Mouse (Mus musculus): ENCODE measurements at regions not wholly inside any gene's neighbourhood (a gene's known extent, or its start where the extent isn't known, plus 50 kb on each side); places are given as distances from the start of the nearest gene placed in this dataset.

DNA sequence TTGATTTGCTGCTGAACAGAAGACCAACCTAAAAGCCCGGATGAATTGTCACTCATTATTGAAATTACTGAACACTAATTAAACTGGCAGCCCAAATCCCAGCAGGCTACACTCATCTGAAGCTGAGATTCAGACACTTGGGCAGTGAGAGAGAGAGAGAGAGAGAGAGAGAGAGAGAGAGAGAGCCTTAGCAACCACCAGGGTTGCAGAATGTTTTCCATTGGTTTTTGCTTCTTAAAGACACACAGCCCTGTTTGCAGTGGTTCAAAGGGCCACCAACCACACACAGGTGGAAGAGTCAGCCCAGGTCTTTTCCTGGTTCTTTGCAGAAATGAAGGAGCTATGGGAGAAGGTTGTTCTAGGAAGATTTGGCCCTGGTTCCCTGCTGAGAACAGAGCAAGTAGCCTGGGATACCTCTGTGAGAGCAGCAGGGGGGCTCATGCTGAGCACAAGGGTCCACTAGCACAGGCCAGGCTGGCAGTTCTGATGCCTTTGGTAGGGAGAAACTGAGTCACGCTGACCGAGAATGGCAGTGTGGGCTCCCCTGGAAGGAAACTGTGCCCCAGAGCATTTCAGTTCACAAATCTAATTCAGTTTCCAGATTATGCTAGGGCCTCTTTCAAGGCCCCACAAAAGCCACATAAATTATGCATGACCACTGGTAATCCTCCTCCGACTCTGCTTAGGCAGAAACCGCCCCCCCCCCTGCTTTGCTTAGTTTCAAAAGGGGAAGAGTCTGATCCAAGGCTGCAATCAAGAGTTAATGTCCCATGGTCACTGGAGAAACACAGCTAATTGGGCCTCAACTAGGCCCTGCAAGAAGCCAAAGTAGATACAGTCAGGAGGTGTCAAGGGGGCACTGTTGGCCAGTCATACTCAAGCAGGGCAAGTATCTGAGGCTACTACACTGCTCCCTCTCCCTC, 504.3 kb upstream of the Mki67 start:
- WGBS (ENCODE audit: insufficient replicate concordance): 40% methylated on average over 5 of the region's 5 CpGs
- Histone ChIP-seq H3K4me2 (no peak overlapping the region), H3K36me3 (no peaks in the 10 kb centered on the region), H3K4me3 (no peak overlapping the region), H3K27me3 (replicated peaks) (no peaks in the 10 kb centered on the region), H3K4me1 (no peaks in the 10 kb centered on the region), H3K9ac (no peak overlapping the region), H3K27ac (no peak overlapping the region), H3K9me3 (replicated peaks) (no peaks in the 10 kb centered on the region)
- no peak for ATAC-seq

DNA sequence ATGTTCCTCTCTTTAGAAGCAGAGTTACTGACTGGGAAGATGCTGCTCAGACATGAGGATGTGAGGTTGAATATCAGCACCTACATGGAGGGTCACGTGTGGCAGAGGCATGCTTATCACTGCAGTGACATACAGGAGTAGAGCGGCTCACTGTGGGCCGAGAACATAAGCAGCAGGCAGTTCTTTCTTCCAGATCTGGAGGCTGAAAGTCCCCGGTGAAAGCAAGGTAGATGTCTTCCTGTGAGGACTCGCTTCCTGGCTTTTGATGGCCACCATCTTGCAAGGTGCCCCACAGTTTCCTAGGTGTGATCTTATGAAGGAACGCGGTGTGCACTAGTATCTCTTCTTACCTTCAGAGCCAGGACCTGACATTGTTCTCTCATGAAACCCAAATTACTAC, 505.5 kb upstream of the Mki67 start:
- Histone ChIP-seq H3K36me3 (no peaks in the 10 kb centered on the region), H3K27me3 (replicated peaks) (no peaks in the 10 kb centered on the region), H3K4me3 (no peak overlapping the region), H3K4me2 (no peak overlapping the region), H3K9me3 (replicated peaks) (no peaks in the 10 kb centered on the region), H3K4me1 (no peaks in the 10 kb centered on the region), H3K9ac (no peak overlapping the region), H3K27ac (no peak overlapping the region)
- ATAC-seq: no peak
- 62% methylated on average over 7 of the region's 7 CpGs for WGBS (ENCODE audit: insufficient replicate concordance)

DNA sequence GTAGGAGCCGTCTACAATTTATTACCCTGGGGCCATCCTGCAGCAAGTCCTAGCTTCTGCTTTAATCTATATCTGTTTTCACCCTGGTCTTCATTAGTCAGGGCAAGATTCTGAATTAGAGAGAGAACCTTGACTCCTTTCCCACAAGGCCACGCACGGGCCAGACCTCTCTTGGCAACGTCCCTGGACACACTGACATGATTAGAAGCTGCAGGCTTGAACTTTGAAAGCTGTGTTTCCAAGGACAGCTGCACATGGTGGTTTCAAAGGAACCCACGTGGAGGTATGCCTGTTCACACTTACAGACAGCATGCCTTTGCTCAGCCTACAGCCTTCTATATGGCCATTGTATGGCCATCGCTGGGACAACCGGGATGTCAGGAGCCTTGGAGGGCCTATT, 509.9 kb upstream of the Mki67 start:
- H3K27me3 ChIP-seq (replicated peaks): no peaks in the 10 kb centered on the region
- no peak overlapping the region for H3K4me3 ChIP-seq
- ATAC-seq: no peak
- H3K4me1 ChIP-seq: no peaks in the 10 kb centered on the region
- H3K9me3 ChIP-seq (replicated peaks): no peaks in the 10 kb centered on the region
- no peak overlapping the region for H3K27ac ChIP-seq
- H3K9ac ChIP-seq: no peak overlapping the region
- WGBS (ENCODE audit: insufficient replicate concordance): 68% methylated on average over 7 of the region's 7 CpGs
- no peaks in the 10 kb centered on the region for H3K36me3 ChIP-seq
- H3K4me2 ChIP-seq: no peak overlapping the region

DNA sequence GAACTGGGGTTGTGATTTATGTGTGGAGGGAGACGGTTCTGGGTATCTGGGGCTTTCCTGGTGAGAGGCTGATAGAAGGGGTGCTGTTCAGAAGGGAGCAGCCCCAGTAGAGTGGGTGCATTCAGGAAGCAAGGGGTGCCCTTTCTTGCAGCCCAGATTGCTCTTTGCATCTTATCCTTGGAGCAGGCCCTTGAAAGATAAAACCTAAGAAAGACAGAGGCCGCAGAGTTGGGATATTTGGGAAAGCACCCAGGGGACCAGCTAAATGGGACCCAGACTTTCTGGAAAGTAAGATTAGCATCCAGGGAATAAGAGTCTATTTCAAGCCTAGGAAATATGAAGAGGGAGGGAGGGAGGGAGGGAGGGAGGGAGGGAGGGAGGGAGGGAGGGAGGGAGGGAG, 512.2 kb upstream of the Mki67 start:
- ATAC-seq: no peak
- no peak overlapping the region for H3K4me2 ChIP-seq
- 53% methylated on average over 2 of the region's 2 CpGs for WGBS (ENCODE audit: insufficient replicate concordance)

DNA sequence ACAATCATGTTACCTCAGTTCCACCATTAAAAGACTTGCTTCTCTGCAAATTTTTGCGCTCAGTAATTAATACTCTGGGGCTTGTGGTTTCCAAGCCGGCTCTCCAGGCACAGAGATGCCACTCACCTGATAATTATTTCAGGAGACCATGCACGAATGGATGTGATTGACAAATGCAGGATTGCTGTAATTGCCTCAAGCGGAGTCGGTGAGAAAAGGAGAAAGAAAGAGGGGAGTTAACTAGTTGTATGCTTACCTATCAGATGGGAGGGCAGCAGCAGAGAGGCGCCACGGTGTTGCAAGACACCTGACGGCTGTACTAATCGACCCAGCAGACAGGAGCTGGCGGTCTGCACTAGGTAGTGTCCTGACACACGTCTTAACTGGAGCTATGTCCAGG, 513.4 kb upstream of the Mki67 start:
- H3K27ac ChIP-seq: no peak overlapping the region
- H3K4me3 ChIP-seq: no peak overlapping the region
- H3K36me3 ChIP-seq: no peaks in the 10 kb centered on the region
- H3K27me3 ChIP-seq (replicated peaks): no peaks in the 10 kb centered on the region
- no peaks in the 10 kb centered on the region for H3K9me3 ChIP-seq (replicated peaks)
- 62% methylated on average over 11 of the region's 11 CpGs for WGBS (ENCODE audit: insufficient replicate concordance)
- no peak overlapping the region for H3K4me2 ChIP-seq
- ATAC-seq: no peak
- H3K4me1 ChIP-seq: no peaks in the 10 kb centered on the region
- H3K9ac ChIP-seq: no peak overlapping the region

More for the DNA sequence above, 512.2 kb upstream of the Mki67 start:
- no peaks in the 10 kb centered on the region for H3K27me3 ChIP-seq (replicated peaks)
- H3K9me3 ChIP-seq (replicated peaks): no peaks in the 10 kb centered on the region
- H3K36me3 ChIP-seq: no peaks in the 10 kb centered on the region
- no peaks in the 10 kb centered on the region for H3K4me1 ChIP-seq
- no peak overlapping the region for H3K4me3 ChIP-seq
- no peak overlapping the region for H3K9ac ChIP-seq
- H3K27ac ChIP-seq: no peak overlapping the region

DNA sequence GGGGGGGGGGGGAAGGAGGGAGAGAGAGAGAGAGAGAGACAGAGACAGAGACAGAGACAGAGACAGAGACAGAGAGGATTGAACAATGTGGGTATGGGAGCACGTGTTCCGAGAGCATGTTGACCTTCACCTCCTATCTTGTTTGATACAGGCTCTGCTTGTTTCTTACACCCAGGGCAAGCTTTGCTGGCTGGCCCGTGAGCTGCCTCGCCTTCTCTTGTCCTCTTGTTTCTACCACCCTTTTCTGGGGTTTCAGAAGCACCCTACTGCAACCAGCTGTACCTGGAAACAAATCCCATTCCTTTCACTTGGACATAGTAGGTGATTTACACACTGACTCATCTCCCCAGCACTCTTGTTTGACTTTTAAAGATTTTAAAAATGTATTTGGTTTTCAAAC, 516.0 kb upstream of the Mki67 start:
- H3K27me3 ChIP-seq (replicated peaks): no peaks in the 10 kb centered on the region
- H3K9me3 ChIP-seq (replicated peaks): no peaks in the 10 kb centered on the region
- no peak overlapping the region for H3K4me3 ChIP-seq
- H3K27ac ChIP-seq: no peak overlapping the region
- H3K9ac ChIP-seq: no peak overlapping the region
- 65% methylated on average over 4 of the region's 4 CpGs for WGBS (ENCODE audit: insufficient replicate concordance)
- no peaks in the 10 kb centered on the region for H3K36me3 ChIP-seq
- no peak for ATAC-seq
- H3K4me2 ChIP-seq: no peak overlapping the region
- H3K4me1 ChIP-seq: no peaks in the 10 kb centered on the region

DNA sequence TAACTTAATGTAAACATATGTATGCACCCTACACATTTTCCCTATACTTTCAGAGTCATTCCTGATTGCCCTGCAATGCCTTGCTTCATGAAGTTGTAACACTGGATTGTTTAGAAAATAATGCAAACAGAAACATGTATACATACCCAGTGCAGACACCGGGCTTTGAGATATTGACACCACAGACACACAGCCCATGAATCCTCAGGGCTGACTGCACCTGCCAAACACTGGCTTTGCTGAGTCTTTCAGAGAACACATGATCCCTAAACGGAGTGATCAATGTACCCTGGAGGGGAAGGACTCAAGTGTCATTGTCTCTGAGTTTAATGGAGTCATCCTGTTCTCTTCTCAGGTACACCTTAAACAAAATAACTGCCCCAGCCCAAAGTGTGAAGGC, 519.4 kb upstream of the Mki67 start:
- Histone ChIP-seq H3K4me3 (no peak overlapping the region), H3K9ac (no peak overlapping the region), H3K9me3 (replicated peaks) (no peaks in the 10 kb centered on the region), H3K4me1 (no peaks in the 10 kb centered on the region), H3K27ac (no peak overlapping the region), H3K36me3 (no peaks in the 10 kb centered on the region), H3K4me2 (no peak overlapping the region), H3K27me3 (replicated peaks) (no peaks in the 10 kb centered on the region)
- WGBS (ENCODE audit: insufficient replicate concordance): 55% methylated on average over 2 of the region's 2 CpGs
- ATAC-seq: no peak

DNA sequence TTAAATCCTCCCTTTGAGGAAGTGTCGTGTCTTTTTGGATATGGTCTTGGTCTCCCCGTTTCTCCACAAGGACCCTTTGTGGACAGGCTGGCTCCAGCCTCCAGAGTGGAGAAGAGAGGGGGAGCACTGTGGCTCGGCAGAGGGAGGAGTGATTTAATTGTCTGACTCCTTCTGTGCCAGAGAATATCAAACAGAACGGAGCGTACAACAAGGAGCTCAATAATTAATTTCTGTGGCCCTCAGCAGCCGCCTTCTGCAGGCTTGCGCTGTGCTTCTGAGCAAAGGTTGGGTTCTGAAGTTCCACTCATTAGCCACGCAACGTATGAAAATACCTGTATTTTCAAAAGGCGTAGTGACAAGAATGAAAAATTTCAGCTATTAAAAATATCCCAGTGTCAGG, 520.2 kb upstream of the Mki67 start:
- no peak for ATAC-seq
- WGBS (ENCODE audit: insufficient replicate concordance): 70% methylated on average over 10 of the region's 10 CpGs
- no peak overlapping the region for H3K4me3 ChIP-seq

DNA sequence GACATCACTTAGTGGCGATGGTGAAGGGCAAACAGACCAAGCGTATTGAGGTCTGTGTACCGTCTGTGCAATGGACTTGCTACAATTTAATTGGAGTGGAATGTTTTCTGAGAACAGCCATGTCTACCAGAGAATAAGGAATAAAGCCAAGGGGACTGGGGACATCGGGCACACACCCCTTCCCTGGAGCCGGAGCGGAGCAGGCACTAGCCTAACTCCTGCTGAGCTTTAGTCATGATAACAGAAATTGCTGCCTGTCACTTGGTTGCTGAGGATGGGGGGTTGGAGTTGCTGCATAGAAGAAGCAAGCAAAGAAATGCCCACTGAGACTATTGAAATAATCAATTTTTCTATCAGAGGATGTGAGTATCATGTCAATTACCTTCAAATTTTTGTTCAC, 549.5 kb upstream of the Mki67 start:
- no peak for ATAC-seq
- H3K9me3 ChIP-seq (replicated peaks): no peaks in the 10 kb centered on the region
- WGBS (ENCODE audit: insufficient replicate concordance): 47% methylated on average over 6 of the region's 6 CpGs

More for the DNA sequence above, 520.2 kb upstream of the Mki67 start:
- H3K36me3 ChIP-seq: no peaks in the 10 kb centered on the region
- no peaks in the 10 kb centered on the region for H3K4me1 ChIP-seq
- H3K4me2 ChIP-seq: no peak overlapping the region
- H3K9ac ChIP-seq: no peak overlapping the region
- no peaks in the 10 kb centered on the region for H3K9me3 ChIP-seq (replicated peaks)
- H3K27me3 ChIP-seq (replicated peaks): no peaks in the 10 kb centered on the region
- no peak overlapping the region for H3K27ac ChIP-seq

DNA sequence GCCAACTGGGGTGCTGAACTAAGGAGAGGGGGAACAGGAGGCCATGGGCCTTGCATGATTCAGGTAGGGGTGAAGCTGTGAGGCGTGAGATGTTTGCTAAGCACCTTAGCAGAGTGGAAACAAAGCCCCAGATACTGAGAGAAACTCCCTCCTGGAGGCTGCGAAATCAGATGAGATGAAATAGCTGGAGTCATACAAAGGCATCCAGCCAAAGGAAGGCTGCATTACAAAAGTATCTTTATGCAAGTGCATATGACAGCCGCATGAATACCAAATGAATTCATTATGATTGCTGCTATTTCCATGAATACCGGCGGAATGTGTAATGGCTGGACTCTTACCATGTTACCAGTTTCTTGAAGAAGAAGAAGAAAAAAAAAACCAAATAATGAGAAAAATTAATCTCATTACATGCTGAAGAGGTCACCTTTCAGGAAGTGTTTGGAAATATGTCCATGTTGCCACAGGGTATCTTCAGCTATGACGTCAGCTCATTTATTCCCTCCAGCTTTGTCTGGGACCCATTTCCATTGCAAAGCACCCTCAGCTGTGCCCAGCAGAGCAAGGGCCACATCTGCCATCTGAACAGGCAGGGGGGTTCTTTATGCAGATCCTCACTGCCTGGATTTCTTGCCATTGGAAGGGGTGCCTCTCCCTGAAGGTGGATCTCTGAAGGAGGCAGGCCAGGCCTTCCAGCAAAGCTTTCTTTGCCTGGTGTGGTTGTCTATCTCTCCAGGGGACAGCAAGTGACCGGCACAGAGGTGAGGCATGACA, 551.7 kb upstream of the Mki67 start:
- Histone ChIP-seq H3K9me3 (replicated peaks) (no peaks in the 10 kb centered on the region), H3K9ac (no peak overlapping the region), H3K27ac (no peak overlapping the region), H3K4me3 (no peak overlapping the region), H3K4me2 (no peak overlapping the region), H3K36me3 (no peaks in the 10 kb centered on the region), H3K4me1 (no peaks in the 10 kb centered on the region), H3K27me3 (replicated peaks) (no peaks in the 10 kb centered on the region)
- 72% methylated on average over 7 of the region's 7 CpGs for WGBS (ENCODE audit: insufficient replicate concordance)
- ATAC-seq: no peak

More for the DNA sequence above, 549.5 kb upstream of the Mki67 start:
- Histone ChIP-seq H3K36me3 (no peaks in the 10 kb centered on the region), H3K4me1 (no peaks in the 10 kb centered on the region), H3K9ac (no peak overlapping the region), H3K4me3 (no peak overlapping the region), H3K27ac (no peak overlapping the region), H3K4me2 (no peak overlapping the region), H3K27me3 (replicated peaks) (no peaks in the 10 kb centered on the region)

DNA sequence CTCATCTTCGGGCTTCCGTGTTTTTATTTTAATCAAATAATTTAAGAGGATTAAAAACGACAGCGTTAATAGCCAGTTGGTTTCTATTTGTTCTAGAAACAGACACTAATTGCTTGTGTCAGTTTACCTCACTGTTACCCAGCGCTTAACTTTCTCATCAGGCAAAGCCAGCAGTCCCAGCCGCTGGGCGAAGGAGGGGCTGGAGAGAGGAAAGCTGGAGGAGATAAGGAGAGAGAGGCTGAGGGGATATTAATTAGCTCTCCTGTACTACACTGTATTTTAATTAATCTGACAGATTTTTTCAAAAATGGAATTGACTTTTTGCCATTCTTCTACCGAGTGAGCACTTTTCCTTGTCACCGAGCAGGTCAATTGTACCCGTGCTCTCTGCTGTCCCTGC, 559.5 kb upstream of the Mki67 start:
- no peaks in the 10 kb centered on the region for H3K27me3 ChIP-seq (replicated peaks)
- no peak overlapping the region for H3K27ac ChIP-seq
- H3K4me3 ChIP-seq: no peak overlapping the region
- no peaks in the 10 kb centered on the region for H3K36me3 ChIP-seq
- ATAC-seq: no peak
- H3K4me2 ChIP-seq: no peak overlapping the region
- H3K9ac ChIP-seq: no peak overlapping the region
- 63% methylated on average over 10 of the region's 10 CpGs for WGBS (ENCODE audit: insufficient replicate concordance)
- no peaks in the 10 kb centered on the region for H3K9me3 ChIP-seq (replicated peaks)
- no peaks in the 10 kb centered on the region for H3K4me1 ChIP-seq

DNA sequence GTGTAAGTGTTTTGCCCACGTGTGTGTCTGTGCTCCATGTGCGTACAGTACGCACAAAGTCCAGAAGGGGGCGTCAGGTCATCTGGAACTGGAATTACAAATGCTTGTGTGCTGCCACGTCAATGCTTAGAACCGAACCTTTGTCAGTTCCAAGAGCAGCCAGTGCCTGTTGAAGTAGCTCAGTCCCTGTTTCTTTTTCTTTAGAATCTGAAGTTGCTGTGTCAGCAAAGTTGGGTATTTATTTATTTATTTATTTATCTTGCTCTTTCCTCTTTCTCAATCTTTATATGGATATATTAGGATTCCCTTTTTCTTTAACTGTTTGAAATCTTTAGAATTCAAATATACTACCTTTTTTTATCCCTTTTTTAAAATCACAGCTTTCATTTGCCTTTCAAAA, 567.6 kb upstream of the Mki67 start:
- 62% methylated on average over 6 of the region's 6 CpGs for WGBS (ENCODE audit: insufficient replicate concordance)
- no peaks in the 10 kb centered on the region for H3K36me3 ChIP-seq
- no peak overlapping the region for H3K27ac ChIP-seq
- no peak for ATAC-seq
- H3K9me3 ChIP-seq (replicated peaks): no peaks in the 10 kb centered on the region
- no peak overlapping the region for H3K9ac ChIP-seq
- H3K27me3 ChIP-seq (replicated peaks): no peaks in the 10 kb centered on the region
- no peak overlapping the region for H3K4me2 ChIP-seq
- no peaks in the 10 kb centered on the region for H3K4me1 ChIP-seq
- no peak overlapping the region for H3K4me3 ChIP-seq

Measured in liver, embryonic 12.5 days (tissue).